Mouse (Mus musculus) cerebellum, adult 11 months (tissue): ENCODE data around the gene Ikzf3.

Experiments used
- DNase-seq: peaks from one replicate; pipeline ENCODE4 v3.0.0; 2022

The Ikzf3 gene

GRCm38 (mm10) chr11:98563921-98564414 lies 18.1 kb upstream of the Ikzf3 start:
- no peak for DNase-seq

- DNase-seq: no peak
These were observed 17.2 kb upstream of the Ikzf3 start for GRCm38 (mm10) chr11:98563025-98563424.

- DNase-seq: no peak
These were observed 15.1 kb upstream of the Ikzf3 start for GRCm38 (mm10) chr11:98560942-98561341.

- no peak for DNase-seq
These were observed 9.4 kb upstream of the Ikzf3 start for GRCm38 (mm10) chr11:98555124-98555700.

- DNase-seq: no peak
These were observed 8.1 kb upstream of the Ikzf3 start for GRCm38 (mm10) chr11:98553966-98554365.

GRCm38 (mm10) chr11:98550975-98551828 lies 5.4 kb upstream of the Ikzf3 start, which contains the start of gene Zpbp2:
Gene Zpbp2 (plus strand): TSS chr11:98551097.
- DNase-seq: peak; percentile 91

GRCm38 (mm10) chr11:98550311-98550974 lies 4.6 kb upstream of the Ikzf3 start:
- no peak for DNase-seq

- no peak for DNase-seq
These were observed 3.5 kb upstream of the Ikzf3 start for GRCm38 (mm10) chr11:98549363-98549762.

- no peak for DNase-seq
These were observed 1.5 kb upstream of the Ikzf3 start for GRCm38 (mm10) chr11:98547308-98547693.

- DNase-seq: no peak
These were observed 887 bp upstream of the Ikzf3 start for GRCm38 (mm10) chr11:98546529-98547307.

- DNase-seq: no peak
These were observed 747 bp downstream of the Ikzf3 start for GRCm38 (mm10) chr11:98544890-98545677.

GRCm38 (mm10) chr11:98543414-98543813 lies 2.4 kb downstream of the Ikzf3 start:
- DNase-seq: no peak

- DNase-seq: no peak
These were observed 3.3 kb downstream of the Ikzf3 start for GRCm38 (mm10) chr11:98542553-98542952.

- no peak for DNase-seq
These were observed 5.5 kb downstream of the Ikzf3 start for GRCm38 (mm10) chr11:98540319-98540718.

- no peak for DNase-seq
These were observed 8.3 kb downstream of the Ikzf3 start for GRCm38 (mm10) chr11:98537480-98538034.

GRCm38 (mm10) chr11:98526824-98527461 lies 18.9 kb downstream of the Ikzf3 start:
- DNase-seq: no peak

- no peak for DNase-seq
These were observed 20.7 kb downstream of the Ikzf3 start for GRCm38 (mm10) chr11:98525140-98525539.

- DNase-seq: no peak
These were observed 25.4 kb downstream of the Ikzf3 start for GRCm38 (mm10) chr11:98520468-98520867.

- DNase-seq: no peak
These were observed 32.4 kb downstream of the Ikzf3 start for GRCm38 (mm10) chr11:98513356-98513936.

GRCm38 (mm10) chr11:98512881-98513280 lies 33.0 kb downstream of the Ikzf3 start:
- no peak for DNase-seq

GRCm38 (mm10) chr11:98510125-98510524 lies 35.7 kb downstream of the Ikzf3 start:
- DNase-seq: no peak
